Mouse (Mus musculus): ENCODE data around the gene Pgbd1. TPM values are rescaled to one million over a fixed set of nuclear protein-coding genes. Genes with fewer than 3 reads are reported as not detected.
A peak's percentile ranks its signal among the peaks of the same experiment; 100 is the strongest.

Pgbd1 gene
- polyA plus RNA-seq, 1 experiment from 2014 or later: 2.0 TPM

DNA sequence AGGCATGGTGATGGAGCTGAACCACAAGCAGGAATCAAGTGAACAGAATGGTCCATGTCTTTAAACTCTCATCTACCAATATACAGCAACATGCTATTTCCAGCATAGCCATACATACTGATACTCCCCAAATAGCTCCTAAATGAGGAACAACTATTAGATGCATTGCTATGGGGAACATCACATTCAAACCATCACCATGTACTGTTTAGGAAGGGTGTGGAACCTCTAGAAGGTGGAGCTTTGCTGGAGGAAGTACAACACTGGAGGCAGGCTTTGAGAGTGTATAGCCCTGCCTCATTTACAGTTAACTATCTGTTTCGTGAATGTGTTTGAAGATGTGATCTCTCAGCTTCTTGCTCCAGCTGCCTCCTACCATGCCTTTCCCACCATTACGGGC lies 63.1 kb downstream of the Pgbd1 start:
- Histone ChIP-seq H3K36me3 (ENCODE audit: insufficient read depth, low read length) (no peaks in the 10 kb centered on the region), H3K9me3 (replicated peaks; ENCODE audit: low read length) (no peaks in the 10 kb centered on the region), H3K27me3 (ENCODE audit: insufficient read depth, low read length) (no peaks in the 10 kb centered on the region), H3K4me1 (replicated peaks; ENCODE audit: insufficient read depth, low read length) (no peaks in the 10 kb centered on the region), H3K9ac (ENCODE audit: low read depth, low read length) (no peak overlapping the region), H3K4me3 (replicated peaks; ENCODE audit: low read depth, low read length) (no peak overlapping the region), H3K27ac (no peak overlapping the region), H3K4me2 (ENCODE audit: low read length) (no peak overlapping the region)
- 83% methylated on average over 2 of the region's 2 CpGs for WGBS
- ATAC-seq (replicated peaks; ENCODE audit: low FRiP score, low read depth): no peak
- no peak for DNase-seq (ENCODE audit: low spot score)
- TF ChIP-seq CTCF (IDR thresholded peaks at IDR 0.05; ENCODE audit: low read depth): no peak

- no peak overlapping the region for H3K4me3 ChIP-seq (replicated peaks; ENCODE audit: low read depth, low read length)
- ATAC-seq (replicated peaks; ENCODE audit: low FRiP score, low read depth) (no peak), DNase-seq (ENCODE audit: low spot score) (no peak)
- no peaks in the 10 kb centered on the region for H3K9me3 ChIP-seq (replicated peaks; ENCODE audit: low read length)
- H3K4me2 ChIP-seq (ENCODE audit: low read length): no peak overlapping the region
- no peaks in the 10 kb centered on the region for H3K27me3 ChIP-seq (ENCODE audit: insufficient read depth, low read length)
- no peaks in the 10 kb centered on the region for H3K4me1 ChIP-seq (replicated peaks; ENCODE audit: insufficient read depth, low read length)
- 89% methylated on average over 2 of the region's 2 CpGs for WGBS
- no peak overlapping the region for H3K27ac ChIP-seq
- no peak overlapping the region for H3K9ac ChIP-seq (ENCODE audit: low read depth, low read length)
- peaks cover 17% of the 10 kb centered on the region; the same call in 1 of the 2 replicates for H3K36me3 ChIP-seq (ENCODE audit: insufficient read depth, low read length)
- no peak for TF ChIP-seq CTCF (IDR thresholded peaks at IDR 0.05; ENCODE audit: low read depth)
Measured at GRCm38 (mm10) chr13:21372700-21373099, 68.2 kb downstream of the Pgbd1 start.

MicroRNAs within 50 kb of the gene (microRNA counts, 519-probe panel; counts per million panel counts)
- 330 counts per million, percentile 68 among the panel's probes with 10 or more counts for microRNA mmu-miR-1896

Small RNA genes lying within 50 kb of the gene (microRNA-seq; reads per million reads assigned to microRNA genes)
- gene Mir1896 (not detected), gene Mir6942 (not detected)

Other genes with a start within 250 kb of the Pgbd1 start
- gene Gpx5, start 148.3 kb downstream of the Pgbd1 start, polyA plus RNA-seq (2015; fragmentation: Nextera tagmentation; extraction: Ambion mirVana): not detected in 2 replicates
- gene Gpx6, start 128.9 kb downstream of the Pgbd1 start, polyA plus RNA-seq (2015; fragmentation: Nextera tagmentation; extraction: Ambion mirVana): 57.5 and 67.8 TPM in 2 replicates
- not detected in 2 replicates for gene Olfr1367, start 94.1 kb downstream of the Pgbd1 start, polyA plus RNA-seq (2015; fragmentation: Nextera tagmentation; extraction: Ambion mirVana)
- gene Zscan12, start 78.2 kb downstream of the Pgbd1 start, polyA plus RNA-seq (2015; fragmentation: Nextera tagmentation; extraction: Ambion mirVana): 9.7 and 10.0 TPM in 2 replicates
- 64.7 and 65.4 TPM in 2 replicates for gene Zkscan3, start 38.3 kb downstream of the Pgbd1 start, polyA plus RNA-seq (2015; fragmentation: Nextera tagmentation; extraction: Ambion mirVana)
- gene Zscan26, start 12.7 kb upstream of the Pgbd1 start, polyA plus RNA-seq (2015; fragmentation: Nextera tagmentation; extraction: Ambion mirVana): 21.1 and 23.2 TPM in 2 replicates
- gene Nkapl, start 27.5 kb upstream of the Pgbd1 start, polyA plus RNA-seq (2015; fragmentation: Nextera tagmentation; extraction: Ambion mirVana): 3.4 and 3.7 TPM in 2 replicates
- 4.0 and 4.3 TPM in 2 replicates for gene Zkscan4, start 37.8 kb upstream of the Pgbd1 start, polyA plus RNA-seq (2015; fragmentation: Nextera tagmentation; extraction: Ambion mirVana)
- gene Gm10065, start 38.4 kb upstream of the Pgbd1 start, polyA plus RNA-seq (2015; fragmentation: Nextera tagmentation; extraction: Ambion mirVana): not detected in 2 replicates
- gene AK157302, start 54.2 kb upstream of the Pgbd1 start, polyA plus RNA-seq (2015; fragmentation: Nextera tagmentation; extraction: Ambion mirVana): 0.43 TPM in 2 replicates
- gene Gm11273, start 60.4 kb upstream of the Pgbd1 start, polyA plus RNA-seq (2015; fragmentation: Nextera tagmentation; extraction: Ambion mirVana): 13.3 and 18.1 TPM in 2 replicates
- 4.6 and 5.0 TPM in 2 replicates for gene Zkscan8, start 90.1 kb upstream of the Pgbd1 start, polyA plus RNA-seq (2015; fragmentation: Nextera tagmentation; extraction: Ambion mirVana)
- gene Olfr1366, start 101.8 kb upstream of the Pgbd1 start, polyA plus RNA-seq (2015; fragmentation: Nextera tagmentation; extraction: Ambion mirVana): 0.11 and 0.13 TPM in 2 replicates
- gene Olfr1535, start 118.8 kb upstream of the Pgbd1 start, polyA plus RNA-seq (2015; fragmentation: Nextera tagmentation; extraction: Ambion mirVana): not detected in 2 replicates
- not detected in 2 replicates for gene Olfr1364, start 140.7 kb upstream of the Pgbd1 start, polyA plus RNA-seq (2015; fragmentation: Nextera tagmentation; extraction: Ambion mirVana)
- not detected in 2 replicates for gene Olfr1362, start 173.0 kb upstream of the Pgbd1 start, polyA plus RNA-seq (2015; fragmentation: Nextera tagmentation; extraction: Ambion mirVana)
- gene Olfr11, start 201.5 kb upstream of the Pgbd1 start, polyA plus RNA-seq (2015; fragmentation: Nextera tagmentation; extraction: Ambion mirVana): not detected in 2 replicates
- gene Olfr1361, start 222.3 kb upstream of the Pgbd1 start, polyA plus RNA-seq (2015; fragmentation: Nextera tagmentation; extraction: Ambion mirVana): not detected in 2 replicates
- gene Olfr1360, start 236.3 kb upstream of the Pgbd1 start, polyA plus RNA-seq (2015; fragmentation: Nextera tagmentation; extraction: Ambion mirVana): not detected in 2 replicates

Data from kidney, postnatal 0 days (tissue).